Mouse (Mus musculus): ENCODE results near the gene Endod1.

Gene Endod1

GRCm38 (mm10) chr9:14381353-14382055 is at the start of gene Endod1:
Gene Endod1, minus strand, starts transcription at chr9:14381507.
- peak; percentile 19 for DNase-seq (ENCODE audit: low spot score)

GRCm38 (mm10) chr9:14409153-14409552 is 27.8 kb upstream of the Endod1 start:
- DNase-seq (ENCODE audit: low spot score), result no peak

- DNase-seq (ENCODE audit: low spot score), result no peak
These were observed 26.7 kb upstream of the Endod1 start for GRCm38 (mm10) chr9:14408044-14408443.

- DNase-seq (ENCODE audit: low spot score), result no peak
These were observed 24.7 kb upstream of the Endod1 start for GRCm38 (mm10) chr9:14406056-14406455.

- DNase-seq (ENCODE audit: low spot score), result no peak
These were observed 20.8 kb upstream of the Endod1 start for GRCm38 (mm10) chr9:14402099-14402498.

GRCm38 (mm10) chr9:14400392-14400791 is 19.1 kb upstream of the Endod1 start:
- DNase-seq (ENCODE audit: low spot score), result no peak

GRCm38 (mm10) chr9:14398946-14399345 is 17.6 kb upstream of the Endod1 start:
- no peak for DNase-seq (ENCODE audit: low spot score)

GRCm38 (mm10) chr9:14398084-14398483 is 16.8 kb upstream of the Endod1 start:
- DNase-seq (ENCODE audit: low spot score), result no peak

- no peak for DNase-seq (ENCODE audit: low spot score)
These were observed 16.1 kb upstream of the Endod1 start for GRCm38 (mm10) chr9:14397449-14397819.

- DNase-seq (ENCODE audit: low spot score), result no peak
These were observed 15.6 kb upstream of the Endod1 start for GRCm38 (mm10) chr9:14396819-14397448.

- no peak for DNase-seq (ENCODE audit: low spot score)
These were observed 14.8 kb upstream of the Endod1 start for GRCm38 (mm10) chr9:14396096-14396495.

GRCm38 (mm10) chr9:14394956-14395561 is 13.8 kb upstream of the Endod1 start:
- no peak for DNase-seq (ENCODE audit: low spot score)

GRCm38 (mm10) chr9:14391841-14392318 is 10.6 kb upstream of the Endod1 start:
- no peak for DNase-seq (ENCODE audit: low spot score)

GRCm38 (mm10) chr9:14391286-14391685 is 10.0 kb upstream of the Endod1 start:
- no peak for DNase-seq (ENCODE audit: low spot score)

GRCm38 (mm10) chr9:14390278-14390677 is 9.0 kb upstream of the Endod1 start:
- no peak for DNase-seq (ENCODE audit: low spot score)

- DNase-seq (ENCODE audit: low spot score), result no peak
These were observed 7.8 kb upstream of the Endod1 start for GRCm38 (mm10) chr9:14389050-14389621.

GRCm38 (mm10) chr9:14388001-14388400 is 6.7 kb upstream of the Endod1 start:
- no peak for DNase-seq (ENCODE audit: low spot score)

- no peak for DNase-seq (ENCODE audit: low spot score)
These were observed 5.5 kb upstream of the Endod1 start for GRCm38 (mm10) chr9:14386831-14387230.

GRCm38 (mm10) chr9:14385665-14386064 is 4.4 kb upstream of the Endod1 start:
- no peak for DNase-seq (ENCODE audit: low spot score)

- DNase-seq (ENCODE audit: low spot score), result no peak
These were observed 2.0 kb upstream of the Endod1 start for GRCm38 (mm10) chr9:14383186-14383920.

- no peak for DNase-seq (ENCODE audit: low spot score)
These were observed 1.0 kb upstream of the Endod1 start for GRCm38 (mm10) chr9:14382256-14382791.
